Mouse (Mus musculus): ENCODE results near the gene Shisa4. TPM values are rescaled to one million over a fixed set of nuclear protein-coding genes. Genes with fewer than 3 reads are reported as not detected.

Gene Shisa4
- polyA plus RNA-seq, 1 experiment from 2014 or later: 69.8 TPM

DNA sequence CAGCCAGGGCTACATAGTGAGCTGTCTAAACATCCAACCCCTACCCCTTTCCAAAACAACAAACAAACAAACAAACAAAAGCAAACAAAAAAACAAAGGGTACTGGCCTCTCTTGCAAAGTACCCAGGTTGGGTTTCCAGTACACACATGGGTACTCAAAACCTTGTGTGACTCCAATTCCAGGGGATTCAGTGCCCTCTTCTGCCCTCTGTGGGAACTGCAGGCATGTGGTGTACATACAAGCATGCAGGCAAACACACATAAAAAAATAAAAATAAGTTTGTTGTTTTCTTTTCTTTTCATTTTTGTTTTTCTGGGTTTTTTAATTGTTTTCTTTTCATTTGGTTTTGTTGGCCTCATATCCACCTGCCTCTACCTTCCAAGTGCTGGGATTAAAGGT lies 12.9 kb downstream of the Shisa4 start:
- no peaks in the 10 kb centered on the region for H3K4me1 ChIP-seq
- no peaks in the 10 kb centered on the region for H3K27me3 ChIP-seq
- no peak overlapping the region for H3K9ac ChIP-seq
- peaks cover 3% of the 10 kb centered on the region; the same call in 1 of the 2 replicates for H3K9me3 ChIP-seq (replicated peaks)
- H3K4me3 ChIP-seq: no peak overlapping the region
- no peak overlapping the region for H3K27ac ChIP-seq
- no peaks in the 10 kb centered on the region for H3K36me3 ChIP-seq
- no peak for ATAC-seq (ENCODE audit: low FRiP score)
- no peak overlapping the region for H3K4me2 ChIP-seq (replicated peaks)

GRCm38 (mm10) chr1:135361491-135361890 lies 13.5 kb downstream of the Shisa4 start:
- Histone ChIP-seq H3K36me3 (no peaks in the 10 kb centered on the region), H3K27ac (no peak overlapping the region), H3K4me3 (no peak overlapping the region), H3K4me2 (replicated peaks) (no peak overlapping the region), H3K9me3 (replicated peaks) (peaks cover 3% of the 10 kb centered on the region; the same call in 1 of the 2 replicates), H3K4me1 (no peaks in the 10 kb centered on the region), H3K27me3 (no peaks in the 10 kb centered on the region), H3K9ac (no peak overlapping the region)
- 76% methylated on average over 4 of the region's 4 CpGs for WGBS
- no peak for ATAC-seq (ENCODE audit: low FRiP score)

GRCm38 (mm10) chr1:135359071-135359470 lies 16.0 kb downstream of the Shisa4 start:
- no peaks in the 10 kb centered on the region for H3K27me3 ChIP-seq
- no peak overlapping the region for H3K27ac ChIP-seq
- H3K4me1 ChIP-seq: no peaks in the 10 kb centered on the region
- WGBS: 28% methylated on average over 2 of the region's 2 CpGs
- no peak overlapping the region for H3K4me3 ChIP-seq
- no peaks in the 10 kb centered on the region for H3K36me3 ChIP-seq
- H3K9me3 ChIP-seq (replicated peaks): peaks cover 3% of the 10 kb centered on the region; the same call in 1 of the 2 replicates
- H3K4me2 ChIP-seq (replicated peaks): no peak overlapping the region
- ATAC-seq (ENCODE audit: low FRiP score): no peak
- H3K9ac ChIP-seq: no peak overlapping the region

GRCm38 (mm10) chr1:135351953-135352352 lies 23.1 kb downstream of the Shisa4 start:
- H3K36me3 ChIP-seq: no peaks in the 10 kb centered on the region
- ATAC-seq (ENCODE audit: low FRiP score): no peak
- WGBS: 79% methylated on average over 3 of the region's 3 CpGs
- H3K4me3 ChIP-seq: no peak overlapping the region
- H3K9ac ChIP-seq: no peak overlapping the region
- H3K9me3 ChIP-seq (replicated peaks): no peaks in the 10 kb centered on the region
- H3K4me2 ChIP-seq (replicated peaks): no peak overlapping the region
- H3K27me3 ChIP-seq: no peaks in the 10 kb centered on the region
- H3K4me1 ChIP-seq: no peaks in the 10 kb centered on the region
- no peak overlapping the region for H3K27ac ChIP-seq

DNA sequence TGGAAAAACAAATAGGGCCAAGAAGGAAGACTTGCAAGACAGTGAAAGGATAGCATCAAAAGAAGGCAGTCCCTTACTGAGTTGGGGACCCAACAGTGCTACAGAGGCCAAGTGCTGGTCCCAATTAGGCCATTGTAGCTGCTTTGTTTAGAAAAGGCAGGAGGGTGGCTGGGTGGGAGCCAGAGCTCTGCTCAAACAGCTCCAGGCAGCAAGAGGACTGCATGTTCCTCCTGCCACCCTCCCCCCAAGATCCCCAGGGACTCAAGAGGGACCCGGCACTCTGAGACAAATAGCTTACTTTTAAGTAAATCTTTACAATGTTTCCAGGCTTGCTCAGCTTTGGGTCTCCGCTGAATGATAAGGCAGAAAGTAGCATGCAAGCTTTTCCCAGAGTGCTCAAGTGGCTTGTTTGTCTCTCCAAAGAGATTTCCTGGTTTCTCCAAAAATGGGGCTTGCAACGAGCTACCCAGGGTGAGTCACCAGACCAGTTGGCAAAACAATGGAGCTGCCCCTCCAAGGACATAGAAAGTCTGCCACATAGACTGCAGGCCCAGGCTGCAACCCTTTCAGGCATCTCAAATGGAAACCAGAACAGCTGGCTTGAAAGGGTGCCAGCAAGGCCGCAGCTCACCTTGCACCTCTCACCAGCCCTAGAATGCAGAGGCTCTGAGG lies 27.4 kb downstream of the Shisa4 start:
- Histone ChIP-seq H3K4me2 (replicated peaks) (no peak overlapping the region), H3K9me3 (replicated peaks) (no peaks in the 10 kb centered on the region), H3K9ac (no peak overlapping the region), H3K36me3 (no peaks in the 10 kb centered on the region), H3K4me1 (no peaks in the 10 kb centered on the region), H3K27me3 (no peaks in the 10 kb centered on the region), H3K27ac (no peak overlapping the region), H3K4me3 (no peak overlapping the region)
- no peak for ATAC-seq (ENCODE audit: low FRiP score)
- whole genome bisulfite sequencing: 52% methylated on average over 4 of the region's 4 CpGs

GRCm38 (mm10) chr1:135346891-135347290 lies 28.1 kb downstream of the Shisa4 start:
- no peaks in the 10 kb centered on the region for H3K9me3 ChIP-seq (replicated peaks)
- no peak overlapping the region for H3K4me2 ChIP-seq (replicated peaks)
- no peak overlapping the region for H3K4me3 ChIP-seq
- H3K9ac ChIP-seq: no peak overlapping the region
- H3K27me3 ChIP-seq: no peaks in the 10 kb centered on the region
- WGBS: 58% methylated on average over 3 of the region's 3 CpGs
- no peak for ATAC-seq (ENCODE audit: low FRiP score)
- no peak overlapping the region for H3K27ac ChIP-seq
- peaks cover 2% of the 10 kb centered on the region; the same call in 1 of the 2 replicates for H3K4me1 ChIP-seq
- H3K36me3 ChIP-seq: no peaks in the 10 kb centered on the region

DNA sequence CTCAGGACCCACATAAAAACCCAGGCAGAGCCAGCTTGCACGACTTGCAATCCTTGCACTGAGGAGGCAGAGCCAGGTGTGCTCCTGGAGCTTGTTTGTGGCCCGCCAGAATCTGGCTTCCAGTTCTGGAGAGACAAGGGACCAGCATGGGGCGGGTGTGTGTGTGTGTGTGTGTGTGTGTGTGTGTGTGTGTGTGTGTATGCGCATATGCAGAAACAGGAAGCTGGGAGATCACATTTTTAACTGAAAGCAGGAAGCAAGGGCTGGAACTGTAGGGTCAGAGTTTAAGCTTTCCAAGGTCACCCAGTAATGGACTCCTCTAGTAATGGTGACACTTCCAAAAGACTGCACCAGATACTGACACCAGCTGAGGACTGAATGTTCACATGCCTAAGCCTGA lies 31.0 kb downstream of the Shisa4 start:
- peaks cover 3% of the 10 kb centered on the region; the same call in 1 of the 2 replicates for H3K4me1 ChIP-seq
- no peaks in the 10 kb centered on the region for H3K36me3 ChIP-seq
- no peak overlapping the region for H3K9ac ChIP-seq
- no peak overlapping the region for H3K4me3 ChIP-seq
- H3K4me2 ChIP-seq (replicated peaks): no peak overlapping the region
- H3K27me3 ChIP-seq: no peaks in the 10 kb centered on the region
- no peaks in the 10 kb centered on the region for H3K9me3 ChIP-seq (replicated peaks)
- no peak for ATAC-seq (ENCODE audit: low FRiP score)
- H3K27ac ChIP-seq: no peak overlapping the region
- 66% methylated on average over 4 of the region's 4 CpGs for WGBS

DNA sequence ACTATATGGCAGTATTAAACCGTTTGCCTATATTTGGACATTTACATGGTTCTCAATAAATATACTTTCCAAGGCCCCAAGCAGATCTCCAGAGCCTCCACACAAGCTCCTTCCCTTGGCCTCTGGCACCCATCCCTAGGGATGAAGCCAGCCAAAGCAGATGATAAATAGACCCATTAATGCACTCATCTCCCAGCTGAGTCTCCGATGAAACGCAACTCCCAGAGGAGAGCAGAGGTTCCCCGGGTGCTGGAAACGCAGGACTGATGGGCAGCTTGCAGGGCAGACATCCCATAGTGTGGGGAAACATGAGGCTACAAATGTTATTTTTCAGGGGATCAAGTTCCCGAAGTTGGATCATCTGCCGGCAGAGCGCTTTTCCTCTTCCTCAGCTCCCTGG lies 33.1 kb downstream of the Shisa4 start:
- WGBS: 66% methylated on average over 8 of the region's 8 CpGs
- Histone ChIP-seq H3K9me3 (replicated peaks) (no peaks in the 10 kb centered on the region), H3K27me3 (no peaks in the 10 kb centered on the region), H3K4me3 (no peak overlapping the region), H3K4me1 (peaks cover 3% of the 10 kb centered on the region; the same call in 1 of the 2 replicates), H3K4me2 (replicated peaks) (no peak overlapping the region), H3K36me3 (no peaks in the 10 kb centered on the region), H3K27ac (no peak overlapping the region), H3K9ac (no peak overlapping the region)
- no peak for ATAC-seq (ENCODE audit: low FRiP score)

DNA sequence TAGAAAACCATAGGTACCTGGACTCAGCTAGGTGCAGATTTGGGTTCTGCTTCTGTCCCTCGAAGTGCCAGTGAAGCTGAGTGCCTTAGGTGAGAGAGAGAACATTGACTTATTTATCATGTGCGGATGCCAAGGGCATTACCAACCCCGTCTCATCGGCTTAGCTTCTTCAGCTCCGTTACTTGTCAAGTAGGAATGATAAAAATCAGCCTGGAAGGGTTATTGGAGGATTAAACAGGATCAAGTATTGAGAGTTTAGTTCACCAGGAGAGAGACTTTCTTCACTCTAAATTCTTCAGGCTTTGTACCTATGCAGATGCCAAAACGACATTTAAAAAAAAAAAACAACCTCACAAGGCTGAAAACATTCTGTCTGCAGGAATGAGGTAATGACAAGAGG lies 44.5 kb downstream of the Shisa4 start:
- no peak for ATAC-seq (ENCODE audit: low FRiP score)
- H3K4me1 ChIP-seq: no peaks in the 10 kb centered on the region
- no peaks in the 10 kb centered on the region for H3K9me3 ChIP-seq (replicated peaks)
- no peaks in the 10 kb centered on the region; the same call in 1 of the 2 replicates for H3K27me3 ChIP-seq
- no peak overlapping the region for H3K4me3 ChIP-seq
- 78% methylated on average over 6 of the region's 6 CpGs for WGBS
- no peak overlapping the region for H3K27ac ChIP-seq
- no peaks in the 10 kb centered on the region for H3K36me3 ChIP-seq
- H3K9ac ChIP-seq: no peak overlapping the region
- H3K4me2 ChIP-seq (replicated peaks): no peak overlapping the region

GRCm38 (mm10) chr1:135328368-135328767 lies 46.7 kb downstream of the Shisa4 start:
- Histone ChIP-seq H3K36me3 (no peaks in the 10 kb centered on the region), H3K4me3 (no peak overlapping the region), H3K9ac (no peak overlapping the region), H3K27ac (no peak overlapping the region), H3K27me3 (peaks cover 3% of the 10 kb centered on the region), H3K4me1 (0 out of 2 replicates have a peak, but pooled peaks cover 3% of the 10 kb centered on the region), H3K4me2 (replicated peaks) (no peak overlapping the region), H3K9me3 (replicated peaks) (no peaks in the 10 kb centered on the region)
- ATAC-seq (ENCODE audit: low FRiP score): no peak
- 66% methylated on average over 5 of the region's 5 CpGs for WGBS

GRCm38 (mm10) chr1:135325934-135326333 lies 49.1 kb downstream of the Shisa4 start:
- Histone ChIP-seq H3K9ac (no peak overlapping the region), H3K36me3 (no peaks in the 10 kb centered on the region), H3K4me3 (no peak overlapping the region), H3K4me2 (replicated peaks) (no peak overlapping the region), H3K27me3 (peaks cover 3% of the 10 kb centered on the region), H3K4me1 (0 out of 2 replicates have a peak, but pooled peaks cover 3% of the 10 kb centered on the region), H3K27ac (no peak overlapping the region), H3K9me3 (replicated peaks) (no peaks in the 10 kb centered on the region)
- no peak for ATAC-seq (ENCODE audit: low FRiP score)
- WGBS: 66% methylated on average over 2 of the region's 2 CpGs

- Histone ChIP-seq H3K9me3 (replicated peaks) (no peaks in the 10 kb centered on the region), H3K27ac (no peak within 1 kb of the TSS), H3K27me3 (peaks cover 8% of the 10 kb centered on the region), H3K4me2 (replicated peaks) (peak within 1 kb of the TSS; percentile 8; the same call in 1 of the 2 replicates), H3K4me1 (0 out of 2 replicates have a peak, but pooled peaks cover 3% of the 10 kb centered on the region), H3K4me3 (no peak within 1 kb of the TSS), H3K9ac (no peak within 1 kb of the TSS), H3K36me3 (no peaks in the 10 kb centered on the region)
- WGBS: 20% methylated on average over 8 of the region's 8 CpGs
- ATAC-seq (ENCODE audit: low FRiP score): no peak
These were observed 50.5 kb downstream of the Shisa4 start, which contains the start of gene Lmod1 for GRCm38 (mm10) chr1:135324571-135324970. Gene Lmod1 (plus strand): TSS chr1:135324807.

GRCm38 (mm10) chr1:135323367-135323901 lies 51.6 kb downstream of the Shisa4 start:
- no peaks in the 10 kb centered on the region for H3K36me3 ChIP-seq
- H3K4me2 ChIP-seq (replicated peaks): no peak overlapping the region
- H3K4me1 ChIP-seq: 0 out of 2 replicates have a peak, but pooled peaks cover 3% of the 10 kb centered on the region
- 81% methylated on average over 7 of the region's 7 CpGs for WGBS
- no peak for ATAC-seq (ENCODE audit: low FRiP score)
- H3K27me3 ChIP-seq: peaks cover 8% of the 10 kb centered on the region
- no peaks in the 10 kb centered on the region for H3K9me3 ChIP-seq (replicated peaks)
- no peak overlapping the region for H3K9ac ChIP-seq
- H3K4me3 ChIP-seq: no peak overlapping the region
- H3K27ac ChIP-seq: no peak overlapping the region

All from hindbrain, embryonic 12.5 days (tissue).